Mouse (Mus musculus): Measurements from ENCODE around the gene Aco1. TPM values are rescaled to one million over a fixed set of nuclear protein-coding genes. Genes with fewer than 3 reads are reported as not detected.
A peak's percentile ranks its signal among the peaks of the same experiment; 100 is the strongest.

Gene Aco1
- polyA plus RNA-seq, 1 experiment from 2014 or later: 77.7 TPM

GRCm38 (mm10) chr4:40144543-40144942 is 1.7 kb downstream of the Aco1 start:
- Histone ChIP-seq H3K27ac (peak overlapping the region; percentile 56; the same call in 1 of the 2 replicates), H3K4me1 (peaks cover 27% of the 10 kb centered on the region), H3K9ac (peak overlapping the region; percentile 17; the same call in 1 of the 2 replicates), H3K4me2 (peak overlapping the region; percentile 76), H3K9me3 (replicated peaks) (no peaks in the 10 kb centered on the region), H3K4me3 (replicated peaks) (peak overlapping the region; percentile 82), H3K27me3 (no peaks in the 10 kb centered on the region), H3K36me3 (no peaks in the 10 kb centered on the region)
- ATAC-seq (replicated peaks; ENCODE audit: low FRiP score): no peak
- 6% methylated on average over 1 of the region's 1 CpGs for WGBS

GRCm38 (mm10) chr4:40144981-40145380 is 2.1 kb downstream of the Aco1 start:
- Histone ChIP-seq H3K4me3 (replicated peaks) (0 out of 2 replicates have a peak overlapping the region, but pooled peaks have one; percentile 82), H3K9ac (no peak overlapping the region), H3K27ac (no peak overlapping the region), H3K4me2 (peak overlapping the region; percentile 76), H3K9me3 (replicated peaks) (no peaks in the 10 kb centered on the region), H3K36me3 (no peaks in the 10 kb centered on the region), H3K27me3 (no peaks in the 10 kb centered on the region), H3K4me1 (peaks cover 27% of the 10 kb centered on the region)
- ATAC-seq (replicated peaks; ENCODE audit: low FRiP score): no peak
- WGBS: 75% methylated on average over 3 of the region's 3 CpGs

GRCm38 (mm10) chr4:40148281-40148680 is 5.4 kb downstream of the Aco1 start:
- no peak for ATAC-seq (replicated peaks; ENCODE audit: low FRiP score)
- Histone ChIP-seq H3K9ac (no peak overlapping the region), H3K27ac (no peak overlapping the region), H3K36me3 (no peaks in the 10 kb centered on the region), H3K9me3 (replicated peaks) (no peaks in the 10 kb centered on the region), H3K4me1 (peaks cover 18% of the 10 kb centered on the region), H3K4me3 (replicated peaks) (no peak overlapping the region), H3K27me3 (no peaks in the 10 kb centered on the region), H3K4me2 (no peak overlapping the region)
- WGBS: 92% methylated on average over 5 of the region's 5 CpGs

GRCm38 (mm10) chr4:40150046-40150445 is 7.2 kb downstream of the Aco1 start:
- WGBS: 89% methylated on average over 7 of the region's 7 CpGs
- Histone ChIP-seq H3K27ac (no peak overlapping the region), H3K9ac (no peak overlapping the region), H3K4me2 (no peak overlapping the region), H3K4me1 (peaks cover 5% of the 10 kb centered on the region), H3K9me3 (replicated peaks) (no peaks in the 10 kb centered on the region), H3K27me3 (no peaks in the 10 kb centered on the region), H3K4me3 (replicated peaks) (no peak overlapping the region), H3K36me3 (no peaks in the 10 kb centered on the region)
- ATAC-seq (replicated peaks; ENCODE audit: low FRiP score): no peak

- no peak for ATAC-seq (replicated peaks; ENCODE audit: low FRiP score)
- WGBS: 93% methylated on average over 2 of the region's 2 CpGs
These were observed 9.9 kb downstream of the Aco1 start for GRCm38 (mm10) chr4:40152771-40153170.

GRCm38 (mm10) chr4:40153500-40153899 is 10.6 kb downstream of the Aco1 start:
- Histone ChIP-seq H3K9ac (no peak overlapping the region), H3K4me1 (peaks cover 20% of the 10 kb centered on the region), H3K9me3 (replicated peaks) (no peaks in the 10 kb centered on the region), H3K27me3 (no peaks in the 10 kb centered on the region), H3K27ac (no peak overlapping the region), H3K4me2 (no peak overlapping the region), H3K4me3 (replicated peaks) (no peak overlapping the region), H3K36me3 (no peaks in the 10 kb centered on the region)
- WGBS: 92% methylated on average over 4 of the region's 4 CpGs
- ATAC-seq (replicated peaks; ENCODE audit: low FRiP score): no peak

More at GRCm38 (mm10) chr4:40152771-40153170, 9.9 kb downstream of the Aco1 start:
- H3K9me3 ChIP-seq (replicated peaks): no peaks in the 10 kb centered on the region
- H3K4me3 ChIP-seq (replicated peaks): no peak overlapping the region
- H3K4me1 ChIP-seq: peaks cover 20% of the 10 kb centered on the region
- H3K9ac ChIP-seq: no peak overlapping the region
- no peaks in the 10 kb centered on the region for H3K36me3 ChIP-seq
- H3K27me3 ChIP-seq: no peaks in the 10 kb centered on the region
- no peak overlapping the region for H3K27ac ChIP-seq
- H3K4me2 ChIP-seq: no peak overlapping the region

GRCm38 (mm10) chr4:40154751-40155150 is 11.9 kb downstream of the Aco1 start:
- no peak for ATAC-seq (replicated peaks; ENCODE audit: low FRiP score)
- no peak overlapping the region for H3K4me2 ChIP-seq
- H3K4me3 ChIP-seq (replicated peaks): no peak overlapping the region
- peaks cover 20% of the 10 kb centered on the region for H3K4me1 ChIP-seq
- H3K9ac ChIP-seq: no peak overlapping the region
- WGBS: 92% methylated on average over 4 of the region's 4 CpGs
- H3K27me3 ChIP-seq: no peaks in the 10 kb centered on the region
- no peaks in the 10 kb centered on the region for H3K9me3 ChIP-seq (replicated peaks)
- no peak overlapping the region; the same call in 1 of the 2 replicates for H3K27ac ChIP-seq
- H3K36me3 ChIP-seq: no peaks in the 10 kb centered on the region

GRCm38 (mm10) chr4:40155467-40155999 is 12.7 kb downstream of the Aco1 start:
- ATAC-seq (replicated peaks; ENCODE audit: low FRiP score): peak; percentile 90
- WGBS: 60% methylated on average over 13 of the region's 13 CpGs
- Histone ChIP-seq H3K36me3 (peaks cover 2% of the 10 kb centered on the region; the same call in 1 of the 2 replicates), H3K4me1 (peaks cover 20% of the 10 kb centered on the region), H3K27ac (peak overlapping the region; percentile 71), H3K9ac (no peak overlapping the region), H3K4me3 (replicated peaks) (no peak overlapping the region), H3K9me3 (replicated peaks) (no peaks in the 10 kb centered on the region), H3K27me3 (no peaks in the 10 kb centered on the region), H3K4me2 (no peak overlapping the region)

GRCm38 (mm10) chr4:40156153-40156552 is 13.3 kb downstream of the Aco1 start:
- Histone ChIP-seq H3K4me2 (no peak overlapping the region), H3K27me3 (no peaks in the 10 kb centered on the region), H3K9ac (no peak overlapping the region), H3K9me3 (replicated peaks) (no peaks in the 10 kb centered on the region), H3K4me3 (replicated peaks) (no peak overlapping the region), H3K36me3 (peaks cover 7% of the 10 kb centered on the region; the same call in 1 of the 2 replicates), H3K27ac (peak overlapping the region; percentile 71), H3K4me1 (peaks cover 20% of the 10 kb centered on the region)
- ATAC-seq (replicated peaks; ENCODE audit: low FRiP score): no peak
- 71% methylated on average over 2 of the region's 2 CpGs for WGBS

- Histone ChIP-seq H3K9ac (no peak overlapping the region), H3K36me3 (peaks cover 7% of the 10 kb centered on the region; the same call in 1 of the 2 replicates), H3K27ac (peak overlapping the region; percentile 71), H3K4me1 (peaks cover 20% of the 10 kb centered on the region), H3K27me3 (no peaks in the 10 kb centered on the region), H3K4me2 (no peak overlapping the region), H3K9me3 (replicated peaks) (no peaks in the 10 kb centered on the region), H3K4me3 (replicated peaks) (no peak overlapping the region)
- WGBS: 79% methylated on average over 18 of the region's 18 CpGs
- ATAC-seq (replicated peaks; ENCODE audit: low FRiP score): no peak
These were observed 14.0 kb downstream of the Aco1 start for GRCm38 (mm10) chr4:40156582-40157499.

GRCm38 (mm10) chr4:40157500-40158223 is 14.8 kb downstream of the Aco1 start:
- no peak overlapping the region for H3K9ac ChIP-seq
- H3K36me3 ChIP-seq: peaks cover 7% of the 10 kb centered on the region; the same call in 1 of the 2 replicates
- H3K27me3 ChIP-seq: no peaks in the 10 kb centered on the region
- ATAC-seq (replicated peaks; ENCODE audit: low FRiP score): no peak
- no peaks in the 10 kb centered on the region for H3K9me3 ChIP-seq (replicated peaks)
- no peak overlapping the region for H3K4me2 ChIP-seq
- peaks cover 20% of the 10 kb centered on the region for H3K4me1 ChIP-seq
- H3K4me3 ChIP-seq (replicated peaks): no peak overlapping the region
- WGBS: 80% methylated on average over 5 of the region's 5 CpGs
- no peak overlapping the region for H3K27ac ChIP-seq

- Histone ChIP-seq H3K4me3 (replicated peaks) (no peak overlapping the region), H3K4me1 (peaks cover 20% of the 10 kb centered on the region), H3K9me3 (replicated peaks) (no peaks in the 10 kb centered on the region), H3K36me3 (peaks cover 7% of the 10 kb centered on the region; the same call in 1 of the 2 replicates), H3K27me3 (no peaks in the 10 kb centered on the region), H3K9ac (no peak overlapping the region), H3K4me2 (no peak overlapping the region), H3K27ac (no peak overlapping the region)
- 94% methylated on average over 5 of the region's 5 CpGs for WGBS
- ATAC-seq (replicated peaks; ENCODE audit: low FRiP score): no peak
These were observed 15.3 kb downstream of the Aco1 start for GRCm38 (mm10) chr4:40158224-40158540.
